Mouse (Mus musculus): ENCODE measurements around the gene Prss28. TPM values are rescaled to one million over a fixed set of nuclear protein-coding genes. Genes with fewer than 3 reads are reported as not detected.

The Prss28 gene
- total and polyA plus RNA-seq, 3 experiments: not detected

DNA sequence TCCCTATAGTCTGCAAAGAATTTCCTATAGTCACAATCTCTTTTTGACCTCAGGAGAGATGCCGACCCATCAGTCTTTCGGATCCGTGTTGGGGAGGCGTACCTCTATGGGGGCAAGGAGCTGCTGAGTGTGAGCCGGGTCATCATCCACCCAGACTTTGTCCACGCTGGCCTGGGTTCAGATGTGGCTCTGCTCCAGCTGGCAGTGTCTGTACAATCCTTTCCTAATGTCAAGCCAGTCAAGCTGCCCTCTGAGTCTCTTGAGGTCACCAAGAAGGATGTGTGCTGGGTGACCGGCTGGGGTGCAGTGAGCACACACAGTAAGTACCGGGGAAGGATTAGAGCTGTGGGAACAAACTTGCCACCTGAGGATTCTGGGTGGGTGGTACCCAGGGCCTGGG is 12.4 kb downstream of the Prss28 start:
- H3K27ac ChIP-seq (ENCODE audit: insufficient read depth, low read depth): no peak overlapping the region
- DNase-seq (ENCODE audit: extremely low read depth): no peak
- no peaks in the 10 kb centered on the region for H3K36me3 ChIP-seq (replicated peaks in 1 of 2; ENCODE audit: control insufficient read depth in 1 of 2, insufficient read depth in 1 of 2, low read length in 1 of 2)
- H3K9me3 ChIP-seq (replicated peaks; ENCODE audit: low read length): no peaks in the 10 kb centered on the region
- dilution Hi-C loops (cut with MboI; ENCODE audit: extremely low pct_ligation_motif_present, extremely low pct_unique_long_range_greater_than_20kb, low sequenced_read_pairs) (no loop called here), in situ Hi-C loops (cut with MboI; ENCODE audit: low pct_ligation_motif_present, low pct_unique_long_range_greater_than_20kb, low sequenced_read_pairs) (no loop called here)
- H3K4me1 ChIP-seq (ENCODE audit: control insufficient read depth in 1 of 2, insufficient read depth in 2 of 2): no peaks in the 10 kb centered on the region
- no peak overlapping the region for H3K4me2 ChIP-seq (ENCODE audit: insufficient read depth, low read depth, poor library complexity, severe bottlenecking)
- no peaks in the 10 kb centered on the region for H3K79me2 ChIP-seq (replicated peaks; ENCODE audit: control insufficient read depth, extremely low read depth, insufficient read depth, poor library complexity, severe bottlenecking)
- H3K27me3 ChIP-seq (replicated peaks): peaks cover 76% of the 10 kb centered on the region
- no peak overlapping the region for H3K9ac ChIP-seq (ENCODE audit: insufficient read depth, low read depth)
- no peak overlapping the region for H3K4me3 ChIP-seq (replicated peaks in 1 of 3; ENCODE audit: low read depth in 2 of 3, low read length in 2 of 3, poor library complexity in 1 of 3)
- no peak for TF ChIP-seq USF1 (IDR thresholded peaks at IDR 0.05; ENCODE audit: low read depth, low read length)
- no peak for TF ChIP-seq PAX5 (IDR thresholded peaks at IDR 0.05; ENCODE audit: low read length)
- no peak for TF ChIP-seq JUN (IDR thresholded peaks at IDR 0.05; ENCODE audit: insufficient read depth, low read depth, low read length)
- TF ChIP-seq MAX (IDR thresholded peaks at IDR 0.05; ENCODE audit: low read length): no peak
- TF ChIP-seq JUND (conservative IDR thresholded peaks at IDR 0.05; ENCODE audit: low read depth, low read length): no peak
- no peak for TF ChIP-seq MAZ (IDR thresholded peaks at IDR 0.05; ENCODE audit: low read depth, low read length)
- TF ChIP-seq RAD21 (IDR thresholded peaks at IDR 0.05; ENCODE audit: low read depth, low read length): no peak
- TF ChIP-seq RCOR1 (conservative IDR thresholded peaks at IDR 0.05; ENCODE audit: low read depth, low read length): no peak
- no peak for TF ChIP-seq MYC (IDR thresholded peaks at IDR 0.05; ENCODE audit: low read depth, low read length)

DNA sequence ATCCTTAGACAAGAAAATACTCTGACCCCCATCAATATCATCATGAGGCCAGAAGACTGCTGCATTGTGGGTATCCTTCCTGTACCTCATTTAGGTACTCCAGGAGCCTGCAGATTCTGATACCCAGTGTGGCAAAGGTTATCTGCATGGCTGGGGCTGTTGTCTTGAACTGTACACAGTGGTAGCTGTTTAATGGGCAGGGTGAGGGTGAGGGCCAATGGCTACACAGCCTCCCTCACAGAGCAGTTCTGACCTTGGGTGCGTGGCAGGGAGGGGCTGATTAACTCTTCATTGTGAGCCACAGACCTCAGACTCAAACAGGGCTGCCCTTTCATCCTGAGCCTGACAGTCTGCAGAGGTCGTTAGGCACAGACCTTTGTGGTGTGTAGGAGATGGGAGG is 14.5 kb downstream of the Prss28 start:
- Histone ChIP-seq H3K4me1 (ENCODE audit: control insufficient read depth in 1 of 2, insufficient read depth in 2 of 2) (no peaks in the 10 kb centered on the region), H3K4me3 (replicated peaks in 1 of 3; ENCODE audit: low read depth in 2 of 3, low read length in 2 of 3, poor library complexity in 1 of 3) (no peak overlapping the region), H3K4me2 (ENCODE audit: insufficient read depth, low read depth, poor library complexity, severe bottlenecking) (no peak overlapping the region), H3K27me3 (replicated peaks) (peaks cover 65% of the 10 kb centered on the region), H3K36me3 (replicated peaks in 1 of 2; ENCODE audit: control insufficient read depth in 1 of 2, insufficient read depth in 1 of 2, low read length in 1 of 2) (no peaks in the 10 kb centered on the region), H3K27ac (ENCODE audit: insufficient read depth, low read depth) (no peak overlapping the region), H3K9ac (ENCODE audit: insufficient read depth, low read depth) (no peak overlapping the region), H3K79me2 (replicated peaks; ENCODE audit: control insufficient read depth, extremely low read depth, insufficient read depth, poor library complexity, severe bottlenecking) (no peaks in the 10 kb centered on the region), H3K9me3 (replicated peaks; ENCODE audit: low read length) (no peaks in the 10 kb centered on the region)
- DNase-seq (ENCODE audit: extremely low read depth): no peak
- in situ Hi-C loops (cut with MboI; ENCODE audit: low pct_ligation_motif_present, low pct_unique_long_range_greater_than_20kb, low sequenced_read_pairs): no loop called here
- dilution Hi-C loops (cut with MboI; ENCODE audit: extremely low pct_ligation_motif_present, extremely low pct_unique_long_range_greater_than_20kb, low sequenced_read_pairs): no loop called here
- no peak for TF ChIP-seq MAX (IDR thresholded peaks at IDR 0.05; ENCODE audit: low read length)
- no peak for TF ChIP-seq RAD21 (IDR thresholded peaks at IDR 0.05; ENCODE audit: low read depth, low read length)
- no peak for TF ChIP-seq KAT2A (IDR thresholded peaks at IDR 0.05; ENCODE audit: insufficient replicate concordance, low read length)
- no peak for TF ChIP-seq IRF4 (IDR thresholded peaks at IDR 0.05; ENCODE audit: low read depth, low read length)

DNA sequence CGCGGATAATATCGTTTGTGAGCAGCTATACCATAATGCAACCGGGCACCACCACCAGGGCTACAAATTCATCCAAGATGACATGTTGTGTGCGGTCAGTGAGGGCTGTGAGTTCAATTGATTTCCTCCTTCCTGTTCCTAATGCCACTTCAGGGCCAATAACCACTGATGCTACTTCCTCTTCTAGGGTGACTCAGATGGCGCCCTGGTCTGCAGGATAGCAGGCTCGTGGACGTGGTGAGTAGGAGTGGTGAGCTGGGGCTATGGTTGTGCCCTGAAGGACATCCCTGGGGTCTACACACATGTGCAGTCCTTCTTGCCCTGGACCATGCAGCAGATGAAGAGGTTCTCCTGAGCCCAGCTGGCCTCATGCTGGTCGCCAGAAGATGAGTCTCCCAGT is 23.9 kb downstream of the Prss28 start:
- in situ Hi-C loops (cut with MboI; ENCODE audit: low pct_ligation_motif_present, low pct_unique_long_range_greater_than_20kb, low sequenced_read_pairs) (no loop called here), dilution Hi-C loops (cut with MboI; ENCODE audit: extremely low pct_ligation_motif_present, extremely low pct_unique_long_range_greater_than_20kb, low sequenced_read_pairs) (no loop called here)
- TF ChIP-seq USF2 (conservative IDR thresholded peaks at IDR 0.05; ENCODE audit: low read depth, low read length) (no peak), IRF4 (IDR thresholded peaks at IDR 0.05; ENCODE audit: low read depth, low read length) (no peak), MAX (IDR thresholded peaks at IDR 0.05; ENCODE audit: low read length) (no peak), MEF2A (IDR thresholded peaks at IDR 0.05; ENCODE audit: borderline replicate concordance, low read depth, low read length) (no peak), ELF1 (IDR thresholded peaks at IDR 0.05; ENCODE audit: low read depth, low read length) (no peak), EP300 (IDR thresholded peaks at IDR 0.05; ENCODE audit: low read length) (no peak), BHLHE40 (IDR thresholded peaks at IDR 0.05; ENCODE audit: low read depth, low read length) (no peak), ZC3H11A (IDR thresholded peaks at IDR 0.05; ENCODE audit: low read depth, low read length) (no peak), MXI1 (IDR thresholded peaks at IDR 0.05; ENCODE audit: low read depth, low read length) (no peak), HCFC1 (IDR thresholded peaks at IDR 0.05; ENCODE audit: low read depth, low read length) (no peak), MAZ (IDR thresholded peaks at IDR 0.05; ENCODE audit: low read depth, low read length) (no peak), JUND (conservative IDR thresholded peaks at IDR 0.05; ENCODE audit: low read depth, low read length) (no peak), CHD1 (IDR thresholded peaks at IDR 0.05; ENCODE audit: low read depth, low read length) (no peak), ZNF384 (IDR thresholded peaks at IDR 0.05; ENCODE audit: low read depth, low read length) (no peak), SIN3A (IDR thresholded peaks at IDR 0.05; ENCODE audit: low read length) (no peak), JUN (IDR thresholded peaks at IDR 0.05; ENCODE audit: insufficient read depth, low read depth, low read length) (no peak), GABPA (IDR thresholded peaks at IDR 0.05; ENCODE audit: insufficient replicate concordance, low read depth, low read length) (no peak), TCF12 (IDR thresholded peaks at IDR 0.05; ENCODE audit: low read depth, low read length) (no peak), SMC3 (IDR thresholded peaks at IDR 0.05; ENCODE audit: low read depth, low read length) (no peak)

More for the DNA sequence above, 23.9 kb downstream of the Prss28 start:
- DNase-seq (ENCODE audit: extremely low read depth): no peak
- no peaks in the 10 kb centered on the region for H3K79me2 ChIP-seq (replicated peaks; ENCODE audit: control insufficient read depth, extremely low read depth, insufficient read depth, poor library complexity, severe bottlenecking)
- no peak overlapping the region for H3K4me2 ChIP-seq (ENCODE audit: insufficient read depth, low read depth, poor library complexity, severe bottlenecking)
- H3K4me3 ChIP-seq (replicated peaks in 1 of 3; ENCODE audit: low read depth in 2 of 3, low read length in 2 of 3, poor library complexity in 1 of 3): no peak overlapping the region
- H3K9me3 ChIP-seq (replicated peaks; ENCODE audit: low read length): peaks cover 3% of the 10 kb centered on the region
- peaks cover 0 to 7% of the 10 kb centered on the region in 2 experiments; a peak in 2 of 4 replicates for H3K4me1 ChIP-seq (ENCODE audit: control insufficient read depth in 1 of 2, insufficient read depth in 2 of 2)
- no peak overlapping the region for H3K27ac ChIP-seq (ENCODE audit: insufficient read depth, low read depth)
- peaks cover 94% of the 10 kb centered on the region for H3K27me3 ChIP-seq (replicated peaks)
- H3K9ac ChIP-seq (ENCODE audit: insufficient read depth, low read depth): no peak overlapping the region
- no peaks in the 10 kb centered on the region for H3K36me3 ChIP-seq (replicated peaks in 1 of 2; ENCODE audit: control insufficient read depth in 1 of 2, insufficient read depth in 1 of 2, low read length in 1 of 2)
